Mouse (Mus musculus) MEL (cell line): ENCODE data around the gene Dnah17.

Experiments used
- CTCF ChIP-seq, 3 experiments: IDR thresholded peaks in 2 of 3; conservative IDR thresholded peaks in 1 of 3; 2 replicates each; pipeline ENCODE4 v1.5.1; 2011 to 2012; ENCODE audit warnings: low read length in 3 of 3, low read depth in 2 of 3, mild to moderate bottlenecking in 2 of 3, improper control_type of control experiment in 1 of 3, inconsistent platforms in 1 of 3, mixed read lengths in 1 of 3, moderate library complexity in 1 of 3; ENCODE audit not compliant: control insufficient read depth in 1 of 3, insufficient read depth in 1 of 3, poor library complexity in 1 of 3, severe bottlenecking in 1 of 3
- EP300 ChIP-seq, 2 experiments: IDR thresholded peaks; 2 replicates each; pipeline ENCODE4 v1.6.1; 2011; ENCODE audit warnings: improper control_type of control experiment in 2 of 2, low read length in 2 of 2, low read depth in 1 of 2, mild to moderate bottlenecking in 1 of 2
- ETS1 ChIP-seq: IDR thresholded peaks from 2 replicates; pipeline ENCODE4 v1.6.1; 2012; ENCODE audit warnings: low read depth, mild to moderate bottlenecking, inconsistent platforms, low read length, improper control_type of control experiment, moderate library complexity
- KAT2A ChIP-seq: conservative IDR thresholded peaks from 2 replicates; pipeline ENCODE4 v1.6.1; 2012; ENCODE audit warnings: low read depth, low read length, improper control_type of control experiment, inconsistent platforms
- MAX ChIP-seq: IDR thresholded peaks from 2 replicates; pipeline ENCODE4 v1.6.1; 2011; ENCODE audit warnings: low read length, improper control_type of control experiment
- MAZ ChIP-seq: IDR thresholded peaks from 2 replicates; pipeline ENCODE4 v1.6.1; 2012; ENCODE audit warnings: low read depth, mild to moderate bottlenecking, inconsistent platforms, low read length, improper control_type of control experiment
- NELFE ChIP-seq: IDR thresholded peaks from 2 replicates; pipeline ENCODE4 v1.6.1; 2011; ENCODE audit warnings: low read depth, low read length, improper control_type of control experiment
- POLR2A ChIP-seq, 2 experiments: IDR thresholded peaks; 2 replicates each; pipeline ENCODE4 v1.6.1; 2011 to 2012; ENCODE audit warnings: low read length in 2 of 2, mild to moderate bottlenecking in 2 of 2, control low read depth in 1 of 2, improper control_type of control experiment in 1 of 2, low read depth in 1 of 2, moderate library complexity in 1 of 2; ENCODE audit not compliant: control insufficient read depth in 1 of 2, insufficient read depth in 1 of 2, poor library complexity in 1 of 2
- SMC3 ChIP-seq: IDR thresholded peaks from 2 replicates; pipeline ENCODE4 v1.6.1; 2011; ENCODE audit warnings: low read depth, low read length, improper control_type of control experiment
- TAL1 ChIP-seq: IDR thresholded peaks from 2 replicates; pipeline ENCODE4 v1.6.1; 2012; ENCODE audit warnings: mild to moderate bottlenecking, inconsistent platforms, low read length, moderate library complexity, mixed read lengths
- TCF12 ChIP-seq: IDR thresholded peaks from 2 replicates; pipeline ENCODE4 v1.6.1; 2014; ENCODE audit warnings: low read depth, mild to moderate bottlenecking, inconsistent platforms, low read length, improper control_type of control experiment, moderate library complexity
- UBTF ChIP-seq: IDR thresholded peaks from 2 replicates; pipeline ENCODE4 v1.6.1; 2012; ENCODE audit warnings: low read depth, mild to moderate bottlenecking, inconsistent platforms, low read length, improper control_type of control experiment, moderate library complexity, borderline replicate concordance; ENCODE audit not compliant: insufficient read depth
- ZC3H11A ChIP-seq: IDR thresholded peaks from 2 replicates; pipeline ENCODE4 v1.6.1; 2012; ENCODE audit warnings: low read depth, mild to moderate bottlenecking, inconsistent platforms, low read length, improper control_type of control experiment
- ZKSCAN1 ChIP-seq: IDR thresholded peaks from 2 replicates; pipeline ENCODE4 v1.6.1; 2012; ENCODE audit warnings: low read depth, mild to moderate bottlenecking, inconsistent platforms, low read length, improper control_type of control experiment, moderate library complexity

DNA sequence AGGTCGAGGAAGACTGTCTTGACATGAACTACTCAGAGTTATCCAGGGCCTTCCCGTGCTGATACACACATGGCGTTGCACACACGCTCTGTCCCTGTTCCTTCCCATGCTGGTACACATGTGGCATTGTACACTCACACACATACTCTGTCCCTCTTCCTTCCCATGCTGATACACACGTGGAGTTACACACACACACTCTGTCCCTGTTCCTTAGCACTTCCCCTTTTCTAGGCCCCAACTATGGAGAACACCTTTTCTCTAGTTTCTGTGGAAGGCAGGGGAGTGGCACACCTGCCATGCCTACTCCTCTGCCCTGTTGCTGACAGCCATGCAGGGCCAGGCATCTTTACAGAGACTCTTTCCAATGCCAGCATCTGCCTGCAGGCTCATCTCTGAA, 47.8 kb upstream of the Dnah17 start:
- TF ChIP-seq EP300 (IDR thresholded peaks at IDR 0.05; ENCODE audit: low read depth in 1 of 2, low read length in 2 of 2) (no peak), CTCF (IDR thresholded peaks at IDR 0.05 in 2 of 3, conservative IDR thresholded peaks at IDR 0.05 in 1 of 3; ENCODE audit: control insufficient read depth in 1 of 3, insufficient read depth in 1 of 3, low read depth in 2 of 3, low read length in 3 of 3, poor library complexity in 1 of 3, severe bottlenecking in 1 of 3) (no peak), ZC3H11A (no peak), TCF12 (no peak), SMC3 (no peak), MAX (no peak), NELFE (no peak), MAZ (no peak), POLR2A (IDR thresholded peaks at IDR 0.05; ENCODE audit: control insufficient read depth in 1 of 2, insufficient read depth in 1 of 2, low read depth in 1 of 2, low read length in 2 of 2, poor library complexity in 1 of 2) (no peak), ETS1 (no peak), KAT2A (no peak), UBTF (no peak), TAL1 (no peak), ZKSCAN1 (no peak)
